Mouse (Mus musculus): ENCODE data around the gene Chd5. TPM values are rescaled to one million over a fixed set of nuclear protein-coding genes. Genes with fewer than 3 reads are reported as not detected.

The Chd5 gene
- polyA plus RNA-seq, 1 experiment from 2014 or later, result 0.07 TPM

DNA sequence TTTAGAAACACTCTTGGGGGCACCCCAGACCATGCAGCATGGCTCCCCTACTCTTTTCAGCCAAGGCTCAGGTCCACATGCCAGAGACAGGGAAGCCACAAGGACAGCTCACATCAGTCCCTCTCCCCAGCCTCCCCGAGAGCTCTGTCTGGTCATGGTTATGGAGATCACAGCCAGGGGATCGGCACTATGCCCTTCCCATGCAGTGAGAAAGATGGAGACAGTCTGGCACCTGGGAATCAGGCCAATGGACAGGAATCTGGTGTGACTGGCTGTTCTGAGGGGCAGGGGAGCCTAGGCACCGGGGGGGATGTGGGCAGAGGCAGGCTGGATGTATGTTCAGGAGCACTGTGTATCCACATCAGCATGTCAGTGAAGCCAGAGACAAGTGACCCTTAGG, 60.5 kb downstream of the Chd5 start:
- Histone ChIP-seq H3K36me3 (ENCODE audit: control insufficient read depth, insufficient read depth, low read length) (no peaks in the 10 kb centered on the region), H3K9me3 (replicated peaks; ENCODE audit: control insufficient read depth, low read length) (no peaks in the 10 kb centered on the region), H3K4me1 (ENCODE audit: control insufficient read depth, insufficient read depth, low read length) (no peaks in the 10 kb centered on the region), H3K4me3 (ENCODE audit: low read depth, low read length) (no peak overlapping the region), H3K27me3 (ENCODE audit: control insufficient read depth, insufficient read depth, low read length) (no peaks in the 10 kb centered on the region), H3K4me2 (no peak overlapping the region), H3K9ac (ENCODE audit: low read depth, low read length) (no peak overlapping the region), H3K27ac (ENCODE audit: low read depth, low read length) (no peak overlapping the region)
- ATAC-seq (replicated peaks; ENCODE audit: insufficient number of reproducible peaks, low FRiP score, low TSS enrichment), result no peak
- WGBS (ENCODE audit: insufficient replicate concordance), result 78% methylated on average over 3 of the region's 3 CpGs

DNA sequence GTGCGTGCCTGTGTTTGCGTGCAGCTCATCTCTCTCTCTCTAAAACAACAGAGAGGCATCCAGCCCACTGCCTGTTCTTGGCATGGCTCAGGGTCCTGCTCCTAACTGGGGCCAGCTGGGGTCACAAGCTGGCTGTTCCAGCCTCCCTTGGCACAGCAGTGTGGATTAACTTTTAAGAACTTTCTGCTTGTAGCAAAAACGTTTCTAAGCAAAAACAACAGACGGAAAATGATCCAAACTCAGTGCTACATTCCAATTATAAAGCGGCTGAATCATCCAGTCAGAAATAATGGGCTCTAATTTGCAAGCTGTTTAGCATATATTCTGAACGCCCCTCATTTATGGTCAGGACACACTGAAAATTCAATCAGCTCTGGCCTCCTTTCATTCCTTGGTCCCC, 66.7 kb downstream of the Chd5 start:
- H3K4me2 ChIP-seq, result no peak overlapping the region
- no peak overlapping the region for H3K4me3 ChIP-seq (ENCODE audit: low read depth, low read length)
- no peaks in the 10 kb centered on the region for H3K36me3 ChIP-seq (ENCODE audit: control insufficient read depth, insufficient read depth, low read length)
- no peak overlapping the region for H3K9ac ChIP-seq (ENCODE audit: low read depth, low read length)
- WGBS (ENCODE audit: insufficient replicate concordance), result 70% methylated on average over 6 of the region's 6 CpGs
- ATAC-seq (replicated peaks; ENCODE audit: insufficient number of reproducible peaks, low FRiP score, low TSS enrichment), result no peak
- H3K27ac ChIP-seq (ENCODE audit: low read depth, low read length), result no peak overlapping the region
- no peaks in the 10 kb centered on the region for H3K27me3 ChIP-seq (ENCODE audit: control insufficient read depth, insufficient read depth, low read length)
- no peaks in the 10 kb centered on the region for H3K4me1 ChIP-seq (ENCODE audit: control insufficient read depth, insufficient read depth, low read length)
- H3K9me3 ChIP-seq (replicated peaks; ENCODE audit: control insufficient read depth, low read length), result no peaks in the 10 kb centered on the region

DNA sequence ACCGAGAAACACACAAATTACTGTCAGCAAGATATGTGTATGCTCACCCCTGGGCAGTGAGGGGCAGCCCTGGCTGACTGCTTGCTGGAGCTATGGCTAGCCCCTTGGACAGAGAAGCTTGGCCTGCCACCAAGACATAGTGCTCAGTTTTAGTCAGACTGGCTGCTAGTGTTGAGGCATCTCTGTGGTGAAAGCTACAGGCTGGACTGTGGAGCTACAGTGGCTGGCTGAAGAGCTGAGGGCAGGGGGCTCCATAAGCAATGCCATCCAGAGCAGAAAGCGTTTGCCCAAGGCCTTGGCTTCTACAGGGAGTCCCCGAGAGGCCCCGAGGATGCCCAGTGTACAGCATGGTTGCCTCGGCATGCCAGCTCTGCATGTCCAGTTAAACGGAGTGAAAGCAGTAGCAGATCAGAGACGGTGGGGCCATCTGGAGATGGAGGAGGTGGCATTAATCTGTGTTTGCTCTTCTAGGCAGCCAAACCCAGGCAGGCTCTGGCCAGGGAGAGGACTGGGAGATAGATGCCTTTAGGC, 67.3 kb downstream of the Chd5 start:
- Histone ChIP-seq H3K4me1 (ENCODE audit: control insufficient read depth, insufficient read depth, low read length) (no peaks in the 10 kb centered on the region), H3K4me3 (ENCODE audit: low read depth, low read length) (no peak overlapping the region), H3K36me3 (ENCODE audit: control insufficient read depth, insufficient read depth, low read length) (no peaks in the 10 kb centered on the region), H3K9me3 (replicated peaks; ENCODE audit: control insufficient read depth, low read length) (no peaks in the 10 kb centered on the region), H3K27ac (ENCODE audit: low read depth, low read length) (no peak overlapping the region), H3K9ac (ENCODE audit: low read depth, low read length) (no peak overlapping the region), H3K4me2 (no peak overlapping the region), H3K27me3 (ENCODE audit: control insufficient read depth, insufficient read depth, low read length) (no peaks in the 10 kb centered on the region)
- no peak for ATAC-seq (replicated peaks; ENCODE audit: insufficient number of reproducible peaks, low FRiP score, low TSS enrichment)
- WGBS (ENCODE audit: insufficient replicate concordance), result 74% methylated on average over 7 of the region's 7 CpGs

DNA sequence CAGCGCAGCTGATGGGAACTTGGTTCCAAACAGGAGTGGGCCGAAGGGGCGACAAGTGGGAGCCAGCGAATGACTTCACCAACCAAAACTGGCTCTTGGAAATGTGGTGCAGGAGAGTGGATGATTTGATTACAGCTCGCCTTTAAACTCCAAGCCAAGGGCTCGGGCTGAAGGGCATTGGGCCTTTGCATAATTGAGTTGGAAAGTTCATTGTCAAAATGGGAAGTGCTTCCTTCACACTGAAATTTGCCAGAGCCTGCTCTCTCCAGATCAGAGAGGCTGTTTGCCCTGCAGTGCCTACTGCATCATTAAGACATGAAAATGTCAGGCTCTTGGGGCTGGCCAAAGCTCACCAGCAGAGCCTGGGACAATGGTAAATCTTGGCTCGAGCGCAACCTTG, 68.1 kb downstream of the Chd5 start:
- Histone ChIP-seq H3K4me3 (ENCODE audit: low read depth, low read length) (no peak overlapping the region), H3K9me3 (replicated peaks; ENCODE audit: control insufficient read depth, low read length) (no peaks in the 10 kb centered on the region), H3K27me3 (ENCODE audit: control insufficient read depth, insufficient read depth, low read length) (no peaks in the 10 kb centered on the region), H3K4me2 (no peak overlapping the region), H3K4me1 (ENCODE audit: control insufficient read depth, insufficient read depth, low read length) (peaks cover 2% of the 10 kb centered on the region; the same call in 1 of the 2 replicates), H3K27ac (ENCODE audit: low read depth, low read length) (no peak overlapping the region), H3K36me3 (ENCODE audit: control insufficient read depth, insufficient read depth, low read length) (no peaks in the 10 kb centered on the region), H3K9ac (ENCODE audit: low read depth, low read length) (no peak overlapping the region)
- 77% methylated on average over 8 of the region's 8 CpGs for WGBS (ENCODE audit: insufficient replicate concordance)
- ATAC-seq (replicated peaks; ENCODE audit: insufficient number of reproducible peaks, low FRiP score, low TSS enrichment), result no peak

DNA sequence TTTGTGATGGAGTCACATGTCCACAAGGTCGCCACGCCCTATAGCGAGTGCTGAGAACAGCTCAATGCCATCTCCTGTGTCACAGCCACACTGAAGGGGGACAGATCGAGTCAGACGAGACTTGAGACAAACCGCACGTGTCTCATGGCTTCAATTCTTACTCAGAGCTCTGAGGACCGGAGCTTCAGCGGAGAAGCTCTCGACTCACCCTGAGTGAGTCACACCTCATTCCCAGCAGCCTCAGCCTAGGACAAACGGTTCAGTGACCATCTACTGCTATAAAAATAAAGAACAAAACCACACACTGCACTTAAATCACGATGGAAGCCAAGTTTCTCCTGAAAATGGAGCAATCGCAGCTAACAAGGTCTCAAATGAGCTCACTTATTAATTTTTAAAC, 72.5 kb downstream of the Chd5 start:
- Histone ChIP-seq H3K4me3 (ENCODE audit: low read depth, low read length) (no peak overlapping the region), H3K36me3 (ENCODE audit: control insufficient read depth, insufficient read depth, low read length) (no peaks in the 10 kb centered on the region), H3K9ac (ENCODE audit: low read depth, low read length) (no peak overlapping the region), H3K27ac (ENCODE audit: low read depth, low read length) (no peak overlapping the region), H3K4me1 (ENCODE audit: control insufficient read depth, insufficient read depth, low read length) (peaks cover 8% of the 10 kb centered on the region), H3K27me3 (ENCODE audit: control insufficient read depth, insufficient read depth, low read length) (no peaks in the 10 kb centered on the region), H3K4me2 (no peak overlapping the region), H3K9me3 (replicated peaks; ENCODE audit: control insufficient read depth, low read length) (no peaks in the 10 kb centered on the region)
- WGBS (ENCODE audit: insufficient replicate concordance), result 67% methylated on average over 13 of the region's 13 CpGs
- no peak for ATAC-seq (replicated peaks; ENCODE audit: insufficient number of reproducible peaks, low FRiP score, low TSS enrichment)

DNA sequence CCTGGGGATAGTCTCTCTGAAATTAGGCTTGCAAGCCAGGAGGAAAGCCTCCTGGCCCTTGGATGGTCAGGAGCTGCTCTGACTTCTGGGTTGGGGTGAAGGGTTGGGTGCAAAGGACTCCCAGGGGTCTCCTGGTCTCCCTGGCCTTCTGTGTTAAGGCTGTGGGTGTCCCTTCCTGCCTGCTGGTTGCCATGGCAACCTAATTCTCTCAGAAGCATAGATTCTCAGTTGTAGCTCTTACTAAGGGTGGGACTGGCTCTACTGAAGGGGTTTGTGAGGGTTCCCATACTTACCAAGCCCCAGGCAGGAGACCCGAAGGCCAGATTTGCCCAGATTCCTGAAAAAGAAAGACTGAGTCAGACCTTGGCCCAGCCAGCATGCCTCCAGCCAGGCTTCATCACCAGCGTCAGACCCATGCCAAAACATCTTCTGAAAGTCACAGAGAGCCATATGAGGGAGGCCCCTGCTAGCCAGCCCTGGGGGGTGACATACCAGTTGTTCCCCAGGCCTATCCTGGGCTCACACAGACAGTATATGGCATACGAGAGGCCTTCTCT, 74.2 kb downstream of the Chd5 start:
- H3K4me1 ChIP-seq (ENCODE audit: control insufficient read depth, insufficient read depth, low read length), result peaks cover 8% of the 10 kb centered on the region
- no peak overlapping the region for H3K9ac ChIP-seq (ENCODE audit: low read depth, low read length)
- 79% methylated on average over 3 of the region's 3 CpGs for WGBS (ENCODE audit: insufficient replicate concordance)
- no peak for ATAC-seq (replicated peaks; ENCODE audit: insufficient number of reproducible peaks, low FRiP score, low TSS enrichment)
- no peak overlapping the region for H3K4me3 ChIP-seq (ENCODE audit: low read depth, low read length)
- H3K9me3 ChIP-seq (replicated peaks; ENCODE audit: control insufficient read depth, low read length), result no peaks in the 10 kb centered on the region
- no peak overlapping the region for H3K27ac ChIP-seq (ENCODE audit: low read depth, low read length)
- no peaks in the 10 kb centered on the region for H3K27me3 ChIP-seq (ENCODE audit: control insufficient read depth, insufficient read depth, low read length)
- H3K4me2 ChIP-seq, result no peak overlapping the region
- H3K36me3 ChIP-seq (ENCODE audit: control insufficient read depth, insufficient read depth, low read length), result no peaks in the 10 kb centered on the region

DNA sequence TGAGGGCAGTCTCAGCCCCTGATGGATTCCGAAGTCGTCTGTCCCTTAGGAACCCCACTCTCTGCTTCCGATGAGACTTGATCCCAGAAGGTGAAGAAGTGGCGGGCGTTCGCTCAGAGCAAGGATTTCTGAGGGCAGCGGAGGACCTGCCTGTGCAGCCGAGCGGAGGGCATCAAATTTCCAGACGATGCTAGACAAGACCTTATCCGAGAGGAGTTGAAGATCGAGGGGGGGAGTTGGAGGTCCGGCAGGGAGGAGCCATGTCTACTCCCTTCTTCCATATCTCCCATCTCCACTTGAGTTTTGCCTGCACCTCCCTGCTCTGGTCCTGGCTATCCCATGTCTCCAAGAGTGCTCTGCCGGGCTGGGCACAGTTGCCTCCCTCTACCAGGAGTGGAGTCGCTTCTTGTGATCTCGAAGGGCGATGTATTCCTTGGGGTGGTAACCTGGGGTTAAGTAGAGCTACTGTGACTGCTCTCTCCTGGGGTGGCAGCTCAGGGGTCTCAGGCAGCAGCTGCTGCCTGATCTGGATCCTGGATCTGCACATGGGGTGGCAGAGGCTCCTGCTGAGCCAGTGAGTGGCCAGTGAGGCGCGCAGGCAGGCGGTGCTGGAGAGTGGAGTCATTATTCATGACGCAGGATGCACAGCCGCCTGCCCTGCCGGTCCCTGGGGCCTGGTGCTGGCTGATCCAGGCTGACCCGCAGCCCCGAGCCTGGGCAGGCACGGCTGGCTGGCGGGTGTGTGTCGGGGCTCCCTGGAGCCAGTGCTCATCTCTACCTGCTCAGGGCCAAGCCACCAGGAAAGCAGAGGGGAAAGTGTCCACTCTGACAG, 80.0 kb downstream of the Chd5 start:
- WGBS (ENCODE audit: insufficient replicate concordance), result 43% methylated on average over 28 of the region's 28 CpGs
- Histone ChIP-seq H3K4me3 (ENCODE audit: low read depth, low read length) (no peak overlapping the region), H3K4me2 (no peak overlapping the region), H3K9ac (ENCODE audit: low read depth, low read length) (no peak overlapping the region), H3K36me3 (ENCODE audit: control insufficient read depth, insufficient read depth, low read length) (no peaks in the 10 kb centered on the region), H3K27me3 (ENCODE audit: control insufficient read depth, insufficient read depth, low read length) (peaks cover 10% of the 10 kb centered on the region; the same call in 1 of the 2 replicates), H3K4me1 (ENCODE audit: control insufficient read depth, insufficient read depth, low read length) (no peaks in the 10 kb centered on the region), H3K27ac (ENCODE audit: low read depth, low read length) (no peak overlapping the region), H3K9me3 (replicated peaks; ENCODE audit: control insufficient read depth, low read length) (no peaks in the 10 kb centered on the region)
- ATAC-seq (replicated peaks; ENCODE audit: insufficient number of reproducible peaks, low FRiP score, low TSS enrichment), result no peak

DNA sequence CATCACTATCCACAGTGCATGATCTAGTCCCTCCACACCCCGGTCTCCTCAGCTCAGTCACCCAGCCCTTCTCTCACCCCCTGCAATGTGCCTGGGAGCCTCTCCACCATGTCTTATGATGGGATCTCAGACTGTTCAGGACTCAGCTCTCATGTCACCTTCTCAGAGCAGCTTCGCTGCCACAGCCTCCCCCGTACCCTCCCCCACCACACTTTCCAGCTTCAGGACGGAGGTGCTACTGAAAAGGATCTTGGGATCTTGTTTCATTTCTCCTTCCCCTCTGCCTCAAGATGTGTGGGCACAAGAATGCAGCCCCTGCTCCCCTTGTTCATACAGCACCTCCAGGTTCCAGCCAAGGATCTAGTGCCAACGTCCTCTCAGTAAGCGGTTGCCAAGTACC, 85.1 kb downstream of the Chd5 start:
- H3K27ac ChIP-seq (ENCODE audit: low read depth, low read length), result no peak overlapping the region
- 74% methylated on average over 6 of the region's 6 CpGs for WGBS (ENCODE audit: insufficient replicate concordance)

More for the DNA sequence above, 85.1 kb downstream of the Chd5 start:
- peaks cover 6% of the 10 kb centered on the region; the same call in 1 of the 2 replicates for H3K27me3 ChIP-seq (ENCODE audit: control insufficient read depth, insufficient read depth, low read length)
- H3K4me3 ChIP-seq (ENCODE audit: low read depth, low read length), result no peak overlapping the region
- no peaks in the 10 kb centered on the region for H3K9me3 ChIP-seq (replicated peaks; ENCODE audit: control insufficient read depth, low read length)
- H3K36me3 ChIP-seq (ENCODE audit: control insufficient read depth, insufficient read depth, low read length), result no peaks in the 10 kb centered on the region
- no peak overlapping the region for H3K4me2 ChIP-seq
- no peaks in the 10 kb centered on the region for H3K4me1 ChIP-seq (ENCODE audit: control insufficient read depth, insufficient read depth, low read length)
- no peak overlapping the region for H3K9ac ChIP-seq (ENCODE audit: low read depth, low read length)
- no peak for ATAC-seq (replicated peaks; ENCODE audit: insufficient number of reproducible peaks, low FRiP score, low TSS enrichment)

Data from heart, embryonic 11.5 days (tissue).